Mouse (Mus musculus) bone marrow, adult 2 months (tissue): Measurements from ENCODE around the gene Ubox5. TPM values are rescaled to one million over a fixed set of nuclear protein-coding genes. Genes with fewer than 3 reads are reported as not detected.

Source experiments
- H3K27ac ChIP-seq: fragments of 200-500 bp; 2 replicates; pipeline ENCODE4 v1.5.1; 2012; ENCODE audit warnings: low read depth, mild to moderate bottlenecking, control low read depth, inconsistent platforms, low read length; ENCODE audit not compliant: control insufficient read depth, poor library complexity, insufficient read depth
- H3K4me1 ChIP-seq: fragments of 200-500 bp; 2 replicates; pipeline ENCODE4 v1.6.1; 2011; ENCODE audit warnings: low read length; ENCODE audit not compliant: control insufficient read depth, insufficient read depth
- H3K4me3 ChIP-seq: fragments of 200-500 bp; replicated peaks from 2 replicates; pipeline ENCODE3; 2011; ENCODE audit warnings: mild to moderate bottlenecking, low read depth, low read length, control low read depth; ENCODE audit not compliant: control insufficient read depth
- CTCF ChIP-seq: fragments of 200-500 bp; IDR thresholded peaks from 2 replicates; pipeline ENCODE4 v1.5.1; 2011; ENCODE audit warnings: low read length, control low read depth; ENCODE audit not compliant: control insufficient read depth, insufficient read depth
- POLR2A ChIP-seq: fragments of 200-500 bp; IDR thresholded peaks from 2 replicates; pipeline ENCODE4 v1.6.1; 2011; ENCODE audit warnings: low read depth, mild to moderate bottlenecking, control low read depth, low read length, borderline replicate concordance; ENCODE audit not compliant: control insufficient read depth
- WGBS: fragments of 180-500 bp; shearing (Covaris S2); methylation state at CpG from one replicate; pipeline ENCODE4 v1.1.7; 2018; 5-methylcytosine and 5-hydroxymethylcytosine counted together
- polyA plus RNA-seq: library from polyadenylated mRNA; stranded (reverse); fragments of >200 nt; gene quantifications from 2 replicates; pipeline ENCODE4 v1.2.4, GENCODE M21; 2011; ENCODE audit warnings: low replicate concordance; ENCODE audit not compliant: missing spikeins, insufficient read depth, insufficient read length

Gene Ubox5
- polyA plus RNA-seq, 1 experiment: 5.4 TPM

DNA sequence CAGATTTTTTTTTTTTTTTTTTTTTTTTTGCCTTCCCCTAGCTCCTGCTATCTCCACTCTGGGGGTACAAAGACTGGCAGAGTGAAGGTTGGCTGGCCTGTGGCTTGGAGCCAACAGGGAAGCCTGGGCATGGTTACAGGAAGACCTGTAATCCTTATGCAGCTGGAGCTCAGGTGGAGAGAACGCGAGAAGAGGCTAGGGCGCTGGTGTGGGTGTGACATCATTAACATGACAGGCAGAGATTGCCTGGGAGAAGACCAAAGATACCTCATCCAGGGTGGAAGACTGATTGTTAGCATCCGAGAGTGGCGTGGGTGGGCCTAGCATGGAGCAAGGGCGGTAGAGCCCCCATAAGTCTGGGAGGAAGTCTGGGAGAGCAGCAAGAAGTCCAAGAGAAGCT is 9.4 kb upstream of the Ubox5 start:
- H3K4me3 ChIP-seq: no peak overlapping the region
- 85% methylated on average over 6 of the region's 6 CpGs for WGBS
- TF ChIP-seq POLR2A (no peak), CTCF (no peak)
- H3K27ac ChIP-seq: no peak overlapping the region
- peaks cover 2% of the 10 kb centered on the region; the same call in 1 of the 2 replicates for H3K4me1 ChIP-seq

DNA sequence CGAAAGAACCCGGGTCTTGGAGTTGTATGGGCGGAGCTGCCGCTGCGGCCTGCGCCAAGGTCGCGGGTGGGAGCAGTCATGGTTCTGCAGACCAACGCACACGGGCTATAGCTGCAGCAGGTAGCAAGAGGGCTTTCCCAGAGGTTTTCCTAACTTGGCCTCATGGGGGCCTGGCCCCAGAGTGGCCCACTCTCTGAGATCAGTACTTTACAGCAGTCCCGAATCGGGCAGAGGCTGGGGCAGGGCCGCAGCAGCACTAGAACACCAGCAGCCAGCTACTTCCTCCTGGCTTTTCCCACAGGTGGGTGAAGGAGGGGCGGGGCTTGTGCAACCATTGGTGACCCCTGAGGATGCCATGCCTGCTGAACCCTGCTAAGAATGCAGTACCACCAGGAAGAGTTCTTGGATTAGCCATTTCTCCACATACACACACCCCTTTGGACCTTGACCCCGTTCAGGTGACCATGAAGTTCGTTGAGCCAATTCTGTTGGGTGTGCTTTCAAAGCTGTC is 8.3 kb upstream of the Ubox5 start:
- no peak overlapping the region for H3K27ac ChIP-seq
- H3K4me3 ChIP-seq: no peak overlapping the region
- 58% methylated on average over 16 of the region's 16 CpGs for WGBS
- TF ChIP-seq POLR2A (no peak), CTCF (no peak)
- peaks cover 2% of the 10 kb centered on the region; the same call in 1 of the 2 replicates for H3K4me1 ChIP-seq

DNA sequence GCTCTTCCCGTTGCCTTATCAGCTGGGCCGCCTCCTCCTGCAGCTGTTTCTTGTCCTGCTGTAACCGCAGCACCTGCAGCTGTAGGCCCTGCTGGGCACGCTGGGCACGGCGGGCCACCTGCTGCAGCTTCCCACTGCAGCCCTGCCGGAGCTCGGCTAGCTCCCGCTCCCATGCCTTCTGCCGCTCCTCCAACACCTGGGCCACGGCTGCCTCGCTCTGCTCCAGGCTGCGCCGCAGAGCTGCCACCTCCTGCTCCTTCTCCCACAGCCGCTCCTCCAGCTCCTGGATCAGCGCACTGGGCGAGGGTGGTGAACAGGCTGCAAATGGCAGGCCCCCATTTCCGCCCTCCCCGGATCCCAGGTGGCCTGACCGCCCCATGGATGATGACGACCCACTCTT is 6.0 kb upstream of the Ubox5 start:
- TF ChIP-seq POLR2A (no peak), CTCF (no peak)
- H3K4me1 ChIP-seq: peaks cover 2% of the 10 kb centered on the region; the same call in 1 of the 2 replicates
- H3K27ac ChIP-seq: no peak overlapping the region
- WGBS: 10% methylated on average over 21 of the region's 21 CpGs
- H3K4me3 ChIP-seq: no peak overlapping the region

DNA sequence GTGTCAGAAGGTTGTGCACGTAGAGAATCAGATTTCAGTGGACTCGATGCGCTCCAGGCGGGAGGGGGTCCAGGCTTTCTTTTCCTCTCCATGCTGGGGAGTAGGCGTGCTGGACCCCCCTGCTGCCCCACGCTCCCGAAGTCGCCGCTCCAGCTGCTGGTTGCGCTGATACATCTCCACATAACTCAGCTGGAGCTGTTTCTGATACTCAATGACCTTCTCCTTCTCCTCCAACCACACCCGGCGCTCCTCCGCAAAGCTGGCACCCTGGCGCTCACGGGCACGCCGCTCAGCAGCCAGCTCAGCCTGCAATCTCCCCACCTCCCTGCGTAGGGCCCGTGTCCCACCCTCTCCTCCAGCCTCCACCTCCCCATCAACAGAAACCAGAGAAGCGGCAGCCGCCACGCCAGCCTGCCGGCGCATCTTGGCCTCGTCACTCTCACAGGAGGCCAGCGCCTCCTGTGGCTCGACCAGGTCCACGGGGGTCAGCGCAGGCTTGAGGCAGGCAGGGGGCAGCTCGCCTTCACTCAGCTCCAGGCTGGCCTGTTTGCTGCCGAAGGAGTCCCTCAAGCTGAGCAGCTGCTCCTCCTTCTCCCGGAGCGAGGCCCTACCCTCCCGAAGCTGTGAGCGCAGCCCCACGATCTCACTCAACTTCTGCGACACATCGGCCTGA is 5.0 kb upstream of the Ubox5 start:
- no peak overlapping the region for H3K27ac ChIP-seq
- TF ChIP-seq CTCF (peak; percentile 17; the same call in 1 of the 2 replicates), POLR2A (0 out of 2 replicates have a peak, but pooled peaks have one; percentile 4)
- H3K4me1 ChIP-seq: peaks cover 2% of the 10 kb centered on the region; the same call in 1 of the 2 replicates
- WGBS: 4% methylated on average over 38 of the region's 38 CpGs
- H3K4me3 ChIP-seq: no peak overlapping the region

DNA sequence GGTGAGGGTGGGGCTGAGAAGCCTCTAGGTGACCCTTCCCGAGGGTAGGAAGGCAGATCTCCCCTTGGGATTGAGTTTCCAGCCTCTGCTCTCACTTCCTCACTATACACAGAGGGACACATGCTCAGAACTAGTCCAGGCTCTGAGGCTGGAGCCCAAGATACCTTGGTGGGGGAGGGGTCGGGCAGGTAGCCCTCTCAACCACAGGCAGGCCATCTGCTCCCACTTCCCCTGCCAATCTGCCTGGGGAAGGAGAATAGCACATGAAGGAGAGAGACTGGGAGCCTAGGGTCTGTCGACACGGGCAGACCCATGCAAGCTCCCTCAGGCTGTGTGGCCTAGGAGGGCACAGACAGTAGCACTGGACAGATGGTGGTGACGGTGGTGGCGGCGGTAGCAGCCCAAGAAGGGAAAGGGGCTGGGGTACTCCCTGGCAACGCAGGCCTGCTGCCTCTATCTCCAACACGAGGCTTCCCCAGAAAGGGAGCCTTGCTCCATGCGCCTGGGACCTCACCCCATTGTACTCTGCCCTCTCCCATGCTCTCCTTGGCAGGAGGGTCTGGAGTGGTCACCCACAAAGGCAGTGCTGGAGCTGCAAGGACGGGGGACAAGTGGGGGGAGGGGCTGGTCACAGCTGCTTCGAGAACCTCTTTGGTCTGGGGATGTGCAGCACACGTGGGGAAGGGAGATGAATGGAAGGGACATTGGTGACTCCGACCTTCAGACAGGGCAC is 4.3 kb upstream of the Ubox5 start:
- peaks cover 2% of the 10 kb centered on the region; the same call in 1 of the 2 replicates for H3K4me1 ChIP-seq
- no peak overlapping the region for H3K27ac ChIP-seq
- 41% methylated on average over 14 of the region's 14 CpGs for WGBS
- TF ChIP-seq POLR2A: no peak
- TF ChIP-seq CTCF: no peak
- H3K4me3 ChIP-seq: no peak overlapping the region

DNA sequence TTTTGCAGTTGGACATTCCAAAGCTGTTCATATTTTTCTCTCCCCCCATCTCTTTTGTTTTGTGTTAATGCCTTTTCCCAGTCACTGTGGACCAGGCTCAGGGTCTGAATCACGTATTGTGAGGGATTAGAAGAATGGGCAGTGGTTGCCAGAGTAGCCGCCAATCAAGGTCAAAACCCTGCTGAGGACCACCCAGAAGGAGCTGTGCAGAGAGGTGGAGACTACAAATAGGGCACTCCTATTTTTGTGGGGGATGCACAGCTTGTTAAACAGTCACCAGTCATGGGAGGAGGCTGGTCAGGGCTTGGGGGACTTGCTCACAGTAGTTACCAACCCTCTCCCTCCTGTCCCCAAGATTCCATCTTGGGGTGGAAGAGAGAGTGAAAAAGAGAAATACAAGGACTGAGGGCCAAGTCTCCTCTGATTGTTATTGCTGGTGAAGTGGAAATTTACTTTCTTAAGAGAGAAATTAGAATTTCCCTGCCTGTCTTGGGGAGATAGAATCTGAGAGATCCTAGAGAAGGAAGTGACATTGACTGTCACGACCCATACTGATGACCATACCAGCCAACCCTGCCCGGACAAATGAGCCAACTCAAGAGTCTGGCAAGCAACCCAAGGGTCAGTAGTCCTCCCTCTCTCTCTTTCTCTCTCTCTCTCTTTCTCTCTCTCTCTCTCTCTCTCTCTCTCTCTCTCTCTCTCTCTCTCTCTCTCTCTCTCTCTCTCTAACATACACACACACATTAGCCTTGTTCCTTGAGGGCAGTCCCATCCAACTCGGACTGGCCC is 3.2 kb upstream of the Ubox5 start:
- no peak overlapping the region for H3K4me3 ChIP-seq
- no peak overlapping the region for H3K27ac ChIP-seq
- WGBS: 67% methylated on average over 5 of the region's 5 CpGs
- TF ChIP-seq CTCF (no peak), POLR2A (no peak)
- H3K4me1 ChIP-seq: peaks cover 2% of the 10 kb centered on the region; the same call in 1 of the 2 replicates

DNA sequence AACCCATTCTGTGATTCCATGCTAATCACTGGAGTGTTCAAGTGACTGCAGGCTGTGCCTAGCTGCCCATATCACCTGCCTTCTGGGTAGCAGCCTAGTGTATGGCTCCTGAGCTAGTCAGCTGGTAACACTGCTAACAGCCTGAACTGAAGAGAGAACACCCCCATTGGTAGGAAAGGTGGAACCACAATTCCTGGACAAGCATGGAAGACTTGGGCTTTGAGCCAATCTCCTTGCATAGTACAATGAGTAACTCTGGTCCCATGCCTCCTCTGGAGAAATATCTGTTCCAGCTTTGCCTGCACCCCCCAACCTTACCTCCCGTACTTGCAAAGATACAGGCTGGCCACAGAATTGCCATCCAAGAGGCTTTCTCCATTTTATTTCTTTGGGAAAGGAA is 2.6 kb upstream of the Ubox5 start:
- peaks cover 2% of the 10 kb centered on the region; the same call in 1 of the 2 replicates for H3K4me1 ChIP-seq
- WGBS: 74% methylated on average over 1 of the region's 1 CpGs
- no peak overlapping the region for H3K27ac ChIP-seq
- TF ChIP-seq CTCF: no peak
- TF ChIP-seq POLR2A: no peak
- no peak overlapping the region for H3K4me3 ChIP-seq
